Mouse (Mus musculus): ENCODE results near the gene Ppp1r13b.

Ppp1r13b gene

GRCm38 (mm10) chr12:111790090-111790489 is 117.8 kb downstream of the Ppp1r13b start:
- DNase-seq, result no peak

- DNase-seq, result no peak
Observed at GRCm38 (mm10) chr12:111787015-111787414, 120.9 kb downstream of the Ppp1r13b start.

- DNase-seq, result no peak
Observed at GRCm38 (mm10) chr12:111785174-111785573, 122.7 kb downstream of the Ppp1r13b start.

- no peak for DNase-seq
Observed at GRCm38 (mm10) chr12:111779544-111779943, 128.4 kb downstream of the Ppp1r13b start.
